Mouse (Mus musculus) small intestine, adult 2 months (tissue): Measurements from ENCODE around the gene Ccdc78. TPM values are rescaled to one million over a fixed set of nuclear protein-coding genes. Genes with fewer than 3 reads are reported as not detected.

ENCODE experiments used
- H3K27ac ChIP-seq: fragments of 200-500 bp; 2 replicates; pipeline ENCODE4 v1.5.1; 2012; ENCODE audit warnings: low read depth, low read length, control low read depth, inconsistent platforms; ENCODE audit not compliant: insufficient read depth
- H3K27me3 ChIP-seq: fragments of 200-500 bp; 2 replicates; pipeline ENCODE4 v1.6.1; 2012; ENCODE audit warnings: mild to moderate bottlenecking, moderate library complexity, low read length, inconsistent platforms; ENCODE audit not compliant: control insufficient read depth, insufficient read depth
- H3K36me3 ChIP-seq: fragments of 200-500 bp; 2 replicates; pipeline ENCODE4 v1.6.1; 2012; ENCODE audit warnings: mild to moderate bottlenecking, low read length, control low read depth, inconsistent platforms; ENCODE audit not compliant: control insufficient read depth, insufficient read depth
- H3K4me1 ChIP-seq: fragments of 200-500 bp; 2 replicates; pipeline ENCODE4 v1.6.1; 2012; ENCODE audit warnings: low read length, inconsistent platforms, mixed read lengths; ENCODE audit not compliant: control insufficient read depth, insufficient read depth, insufficient read length
- H3K4me3 ChIP-seq: fragments of 200-500 bp; 2 replicates; pipeline ENCODE4 v1.5.1; 2012; ENCODE audit warnings: low read depth, mild to moderate bottlenecking, control low read depth, inconsistent platforms, low read length, moderate library complexity
- CTCF ChIP-seq: fragments of 200-500 bp; IDR thresholded peaks from 2 replicates; pipeline ENCODE4 v1.5.1; 2012; ENCODE audit warnings: low read depth, mild to moderate bottlenecking, control low read depth, inconsistent platforms, low read length, moderate library complexity, mixed read lengths; ENCODE audit not compliant: insufficient replicate concordance, insufficient read length; ENCODE audit errors: extremely low read depth
- POLR2A ChIP-seq: fragments of 200-500 bp; IDR thresholded peaks from 2 replicates; pipeline ENCODE4 v1.6.1; 2012; ENCODE audit warnings: low read depth, mild to moderate bottlenecking, control low read depth, inconsistent platforms, low read length, moderate library complexity
- WGBS: fragments of 180-500 bp; shearing (Covaris S2); methylation state at CpG from one replicate; pipeline ENCODE4 v1.1.7; 2018; 5-methylcytosine and 5-hydroxymethylcytosine counted together
- polyA plus RNA-seq: library from polyadenylated mRNA; depleted of rRNA; stranded (reverse); fragments of >200 nt; gene quantifications from 2 replicates; pipeline ENCODE4 v1.2.3, GENCODE M21; 2012

Gene Ccdc78
- polyA plus RNA-seq, 1 experiment: 0.06 TPM

DNA sequence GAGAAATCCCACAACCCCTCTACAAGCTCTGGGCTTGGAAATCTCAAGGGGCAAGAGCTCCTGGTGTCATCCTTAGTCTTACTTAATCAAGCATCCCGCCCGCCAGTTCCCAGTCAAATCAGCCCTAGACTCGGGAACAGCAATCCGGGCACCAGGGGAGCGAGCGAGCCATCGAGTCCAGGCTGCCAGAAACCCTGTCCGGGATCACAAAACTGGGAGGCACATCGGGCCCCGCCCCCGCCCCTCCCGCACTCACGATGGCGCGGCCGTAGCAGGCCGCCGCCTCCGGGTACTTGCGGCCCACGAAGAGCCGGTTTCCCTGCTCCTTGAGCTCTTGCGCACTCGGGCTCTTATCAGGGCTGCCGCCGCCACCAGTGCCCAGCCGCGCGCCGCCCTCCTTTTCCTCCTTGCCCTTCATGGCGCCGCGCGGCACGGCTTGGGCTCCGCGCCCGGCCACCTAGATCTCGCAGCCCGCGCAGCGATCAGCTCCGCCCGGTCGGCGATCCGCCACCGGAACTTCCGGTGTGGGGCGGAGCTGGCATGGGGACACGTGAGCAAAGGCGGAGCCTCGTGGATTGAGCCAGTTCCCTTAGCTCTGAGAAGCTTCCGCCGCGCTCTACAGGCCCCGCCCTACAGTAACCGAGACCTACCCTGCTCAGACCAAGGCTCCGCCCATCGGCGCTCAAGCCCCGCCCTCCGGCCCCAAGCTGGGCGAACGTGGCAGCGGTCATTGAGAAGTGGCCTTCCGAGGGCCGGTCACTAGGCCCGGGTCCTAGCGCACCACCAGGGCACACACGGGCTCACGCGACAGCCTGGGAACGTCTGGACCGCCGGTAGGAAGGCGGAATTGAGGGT, 46.3 kb downstream of the Ccdc78 start:
- Histone ChIP-seq H3K36me3 (peaks cover 13% of the 10 kb centered on the region), H3K4me3 (peak overlapping the region; percentile 83), H3K27ac (peak overlapping the region; percentile 99), H3K4me1 (peaks cover 54% of the 10 kb centered on the region), H3K27me3 (no peaks in the 10 kb centered on the region)
- WGBS: under 1% methylated on average over 77 of the region's 77 CpGs
- TF ChIP-seq POLR2A (peak; percentile 63), CTCF (no peak)

DNA sequence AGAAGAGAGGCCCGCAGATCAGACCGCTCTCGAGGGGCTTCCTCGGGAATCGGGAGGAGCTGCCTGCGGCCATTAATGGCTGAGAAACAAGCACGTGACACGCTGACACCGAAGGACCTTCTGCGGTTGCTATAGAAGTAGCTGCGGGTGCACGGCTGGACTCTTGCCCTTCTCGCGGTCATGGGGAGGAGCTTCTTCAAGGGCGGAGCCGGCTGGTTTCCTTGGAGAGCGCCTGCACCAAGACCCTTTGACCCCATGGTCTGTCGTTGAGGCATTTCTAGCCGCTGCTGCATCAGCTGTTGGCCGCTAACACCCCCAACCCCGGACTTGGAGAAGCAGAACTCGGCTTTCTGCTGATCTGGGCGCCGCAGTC, 46.9 kb downstream of the Ccdc78 start, which contains the start of gene Stub1:
Stub1 (minus strand) TSS at position 114 of the 373 bp plus-strand sequence.
- H3K4me3 ChIP-seq: peak within 1 kb of the TSS; percentile 83
- WGBS: 1% methylated on average over 24 of the region's 24 CpGs
- peaks cover 52% of the 10 kb centered on the region for H3K4me1 ChIP-seq
- TF ChIP-seq CTCF: no peak
- TF ChIP-seq POLR2A: peak; percentile 9; the same call in 1 of the 2 replicates
- peak within 1 kb of the TSS; percentile 99 for H3K27ac ChIP-seq
- peaks cover 15% of the 10 kb centered on the region for H3K36me3 ChIP-seq
- no peaks in the 10 kb centered on the region for H3K27me3 ChIP-seq

DNA sequence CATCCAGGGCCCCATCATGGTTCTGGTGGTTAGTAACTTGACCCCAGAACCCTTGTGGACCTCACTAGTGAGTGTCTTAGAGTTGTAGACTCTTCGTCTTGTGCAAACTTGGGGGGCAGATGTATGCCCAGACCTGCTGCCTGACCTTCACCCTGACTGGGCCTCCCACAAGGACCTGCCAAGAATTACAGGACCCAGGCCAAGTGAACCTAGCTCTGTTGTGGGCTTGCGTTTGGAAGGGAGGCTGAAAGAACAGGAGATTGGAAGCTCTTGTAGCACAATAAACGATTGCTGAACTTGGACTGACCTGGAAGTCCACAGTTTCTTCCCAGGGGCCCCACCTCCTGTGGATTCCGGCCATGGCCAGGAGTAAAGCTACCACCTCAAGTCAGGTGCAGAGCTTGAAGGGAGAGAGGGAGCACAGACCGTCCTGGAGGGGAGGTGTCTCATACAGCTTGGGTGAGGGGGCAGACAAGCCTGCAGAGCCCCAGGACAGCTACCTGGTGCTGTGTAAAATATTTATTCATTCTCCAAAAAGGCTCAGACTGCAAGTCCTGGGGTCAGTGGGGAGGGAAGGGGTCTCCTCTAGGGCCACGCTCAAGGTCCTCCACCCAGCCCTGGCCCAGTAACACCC, 47.7 kb downstream of the Ccdc78 start:
- 11% methylated on average over 6 of the region's 6 CpGs for WGBS

DNA sequence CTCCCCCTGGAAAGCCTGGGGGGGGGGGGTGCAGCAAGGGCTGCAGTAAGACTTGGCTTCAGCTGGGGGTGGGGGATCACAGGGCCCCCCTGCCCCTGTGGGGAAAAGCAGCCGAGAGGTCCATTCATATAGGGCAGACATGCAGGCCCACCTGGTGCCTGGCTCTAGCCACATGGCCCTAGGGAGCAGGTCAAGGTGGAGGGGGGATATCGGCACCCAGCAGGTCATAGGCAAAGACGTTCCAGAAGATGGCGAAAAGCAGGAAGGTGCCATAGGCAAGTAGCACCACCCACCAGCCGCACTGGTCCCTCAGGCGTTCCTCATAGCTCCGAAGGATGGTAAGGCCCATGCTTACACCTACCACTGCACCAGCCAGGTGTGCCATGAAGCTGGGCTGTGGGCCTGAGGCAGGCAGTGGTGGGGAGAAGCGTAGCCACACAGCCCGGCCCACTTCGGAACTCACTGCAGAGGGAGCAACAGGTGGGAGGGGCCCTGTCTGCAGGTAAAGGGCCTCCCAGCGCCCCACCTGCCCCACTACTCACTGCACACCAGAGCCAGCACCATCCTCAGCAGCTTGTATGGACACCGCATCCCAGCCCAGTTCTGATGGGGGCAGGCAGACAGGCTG, 48.3 kb downstream of the Ccdc78 start:
- H3K27me3 ChIP-seq: no peaks in the 10 kb centered on the region
- H3K4me1 ChIP-seq: peaks cover 52% of the 10 kb centered on the region
- peaks cover 25% of the 10 kb centered on the region for H3K36me3 ChIP-seq
- 37% methylated on average over 12 of the region's 12 CpGs for WGBS
- TF ChIP-seq POLR2A (no peak), CTCF (no peak)
- peak overlapping the region; percentile 80 for H3K4me3 ChIP-seq
- H3K27ac ChIP-seq: no peak overlapping the region

More for the DNA sequence above, 47.7 kb downstream of the Ccdc78 start:
- TF ChIP-seq CTCF (no peak), POLR2A (no peak)
- Histone ChIP-seq H3K4me3 (peak overlapping the region; percentile 80), H3K27me3 (no peaks in the 10 kb centered on the region), H3K36me3 (peaks cover 21% of the 10 kb centered on the region), H3K4me1 (peaks cover 49% of the 10 kb centered on the region), H3K27ac (peak overlapping the region; percentile 99)

DNA sequence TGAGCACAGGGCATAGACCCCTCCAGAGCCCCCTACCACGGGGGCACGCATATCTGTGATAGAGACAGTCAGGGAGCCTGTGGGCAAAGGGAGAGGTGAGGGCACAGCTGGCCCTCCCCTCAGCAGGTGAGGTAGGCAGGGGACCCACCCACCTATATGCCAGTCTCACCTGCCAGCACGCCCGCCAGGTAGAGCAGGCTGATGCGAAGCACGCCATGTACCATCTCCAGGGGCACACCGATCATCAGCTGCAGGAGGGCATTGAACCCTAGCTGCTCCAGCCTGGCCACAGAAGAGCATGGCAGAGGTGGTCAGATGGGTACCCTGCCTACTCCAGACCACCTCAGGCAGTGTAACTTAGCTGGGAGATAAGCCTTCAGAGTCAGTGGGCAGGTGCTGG, 48.9 kb downstream of the Ccdc78 start:
- no peaks in the 10 kb centered on the region for H3K27me3 ChIP-seq
- TF ChIP-seq CTCF (no peak), POLR2A (no peak)
- H3K4me1 ChIP-seq: peaks cover 52% of the 10 kb centered on the region
- H3K36me3 ChIP-seq: peaks cover 29% of the 10 kb centered on the region
- 80% methylated on average over 7 of the region's 7 CpGs for WGBS
- H3K4me3 ChIP-seq: 0 out of 2 replicates have a peak overlapping the region, but pooled peaks have one; percentile 80
- no peak overlapping the region for H3K27ac ChIP-seq

DNA sequence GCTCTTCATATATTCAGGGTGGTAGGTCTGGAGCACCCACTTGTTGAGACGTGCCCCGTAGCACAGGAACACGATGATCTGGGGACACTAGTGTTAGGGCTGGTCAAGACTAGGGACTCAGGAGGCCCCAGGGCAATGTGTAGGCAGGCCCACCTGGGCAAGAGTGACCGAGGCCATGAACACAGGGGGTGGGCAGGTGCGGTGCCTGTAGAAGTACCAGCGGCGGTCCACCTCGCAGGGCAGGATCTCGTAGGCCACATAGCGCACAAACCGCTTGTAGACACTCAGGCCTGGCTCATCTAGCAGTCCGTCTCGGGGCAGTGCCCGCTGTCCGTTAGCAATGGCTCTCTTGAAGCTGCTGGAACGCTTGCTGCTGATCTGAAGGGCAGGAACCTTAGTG, 49.4 kb downstream of the Ccdc78 start:
- no peak for TF ChIP-seq POLR2A
- no peak for TF ChIP-seq CTCF
- no peak overlapping the region for H3K27ac ChIP-seq
- H3K27me3 ChIP-seq: no peaks in the 10 kb centered on the region
- H3K36me3 ChIP-seq: peaks cover 28% of the 10 kb centered on the region
- peaks cover 50% of the 10 kb centered on the region for H3K4me1 ChIP-seq
- WGBS: 89% methylated on average over 16 of the region's 16 CpGs
- H3K4me3 ChIP-seq: no peak overlapping the region
